Mouse (Mus musculus) 3134 (cell line): Measurements from ENCODE around the gene 1600002K03Rik.

Experiments
- DNase-seq: peaks from one replicate; pipeline ENCODE4 v3.0.0-alpha.2; 2011; ENCODE audit warnings: low spot score; ENCODE audit not compliant: insufficient read length; ENCODE audit errors: extremely low read depth

Gene 1600002K03Rik

GRCm38 (mm10) chr10:80179068-80180051 is 6.6 kb downstream of the 1600002K03Rik start, which contains the start of gene Efna2:
Efna2 (plus strand) TSS chr10:80179482.
- DNase-seq, result no peak

- no peak for DNase-seq
Observed at GRCm38 (mm10) chr10:80180288-80180687, 7.5 kb downstream of the 1600002K03Rik start.

- DNase-seq, result no peak
Observed at GRCm38 (mm10) chr10:80180823-80181222, 8.1 kb downstream of the 1600002K03Rik start.

GRCm38 (mm10) chr10:80182547-80182946 is 9.8 kb downstream of the 1600002K03Rik start:
- no peak for DNase-seq

GRCm38 (mm10) chr10:80186649-80187048 is 13.9 kb downstream of the 1600002K03Rik start:
- DNase-seq, result no peak

- no peak for DNase-seq
Observed at GRCm38 (mm10) chr10:80187739-80188138, 15.0 kb downstream of the 1600002K03Rik start.

- DNase-seq, result no peak
Observed at GRCm38 (mm10) chr10:80188453-80189024, 15.8 kb downstream of the 1600002K03Rik start.

GRCm38 (mm10) chr10:80189999-80190398 is 17.3 kb downstream of the 1600002K03Rik start:
- DNase-seq, result no peak

- DNase-seq, result no peak
Observed at GRCm38 (mm10) chr10:80190491-80191051, 17.8 kb downstream of the 1600002K03Rik start.

- DNase-seq, result no peak
Observed at GRCm38 (mm10) chr10:80193976-80194375, 21.2 kb downstream of the 1600002K03Rik start.

GRCm38 (mm10) chr10:80194441-80194840 is 21.7 kb downstream of the 1600002K03Rik start:
- DNase-seq, result no peak

- DNase-seq, result no peak
Observed at GRCm38 (mm10) chr10:80196167-80196566, 23.4 kb downstream of the 1600002K03Rik start.

GRCm38 (mm10) chr10:80196778-80197581 is 24.2 kb downstream of the 1600002K03Rik start:
- no peak for DNase-seq

- peak; percentile 55 for DNase-seq
Observed at GRCm38 (mm10) chr10:80199440-80200008, 26.8 kb downstream of the 1600002K03Rik start.

GRCm38 (mm10) chr10:80200485-80200884 is 27.7 kb downstream of the 1600002K03Rik start:
- DNase-seq, result no peak

GRCm38 (mm10) chr10:80204055-80204454 is 31.3 kb downstream of the 1600002K03Rik start:
- no peak for DNase-seq

GRCm38 (mm10) chr10:80207201-80207600 is 34.5 kb downstream of the 1600002K03Rik start:
- DNase-seq, result no peak

- DNase-seq, result no peak
Observed at GRCm38 (mm10) chr10:80207676-80208075, 34.9 kb downstream of the 1600002K03Rik start.

GRCm38 (mm10) chr10:80208248-80208647 is 35.5 kb downstream of the 1600002K03Rik start:
- no peak for DNase-seq

GRCm38 (mm10) chr10:80208841-80209371 is 36.2 kb downstream of the 1600002K03Rik start:
- DNase-seq, result no peak
